Mouse (Mus musculus) forebrain, embryonic 10.5 days (tissue): ENCODE measurements around the gene Cdc20. TPM values are rescaled to one million over a fixed set of nuclear protein-coding genes. Genes with fewer than 3 reads are reported as not detected.

ENCODE experiments used
- DNase-seq: peaks from one replicate; pipeline ENCODE4 v3.0.0-alpha.2; 2017; ENCODE audit warnings: low spot score; ENCODE audit errors: extremely low spot score
- H3K27ac ChIP-seq: fragments of 300-500 bp; sonication (generic); 2 replicates; pipeline ENCODE4 v1.5.1; 2016; ENCODE audit warnings: mild to moderate bottlenecking
- H3K27me3 ChIP-seq: fragments of 300-500 bp; sonication (generic); 2 replicates; pipeline ENCODE4 v1.6.1; 2016; ENCODE audit warnings: mild to moderate bottlenecking; ENCODE audit not compliant: poor library complexity, severe bottlenecking
- H3K36me3 ChIP-seq: fragments of 300-500 bp; sonication (generic); replicated peaks from 2 replicates; pipeline ENCODE4 v1.6.1; 2016; ENCODE audit warnings: mild to moderate bottlenecking, moderate library complexity
- H3K4me1 ChIP-seq: fragments of 300-500 bp; sonication (generic); 2 replicates; pipeline ENCODE4 v1.6.1; 2016
- H3K4me3 ChIP-seq: fragments of 300-500 bp; sonication (generic); 2 replicates; pipeline ENCODE4 v1.5.1; 2016; ENCODE audit warnings: mild to moderate bottlenecking, moderate library complexity
- H3K9me3 ChIP-seq: fragments of 300-500 bp; sonication (generic); 2 replicates; pipeline ENCODE4 v1.6.1; 2016; ENCODE audit warnings: mild to moderate bottlenecking, moderate library complexity
- WGBS: fragments of 180-500 bp; shearing (Covaris S2); methylation state at CpG from one replicate; pipeline ENCODE4 v1.1.7; 2016; 5-methylcytosine and 5-hydroxymethylcytosine counted together
- polyA plus RNA-seq: library from polyadenylated mRNA; unstranded; fragments of >200 nt; fragmentation: Nextera tagmentation; extraction: Ambion mirVana; gene quantifications from 2 replicates; pipeline ENCODE4 v1.2.1, GENCODE M21; 2016

Cdc20 gene
- polyA plus RNA-seq, 1 experiment from 2014 or later: 446 TPM

DNA sequence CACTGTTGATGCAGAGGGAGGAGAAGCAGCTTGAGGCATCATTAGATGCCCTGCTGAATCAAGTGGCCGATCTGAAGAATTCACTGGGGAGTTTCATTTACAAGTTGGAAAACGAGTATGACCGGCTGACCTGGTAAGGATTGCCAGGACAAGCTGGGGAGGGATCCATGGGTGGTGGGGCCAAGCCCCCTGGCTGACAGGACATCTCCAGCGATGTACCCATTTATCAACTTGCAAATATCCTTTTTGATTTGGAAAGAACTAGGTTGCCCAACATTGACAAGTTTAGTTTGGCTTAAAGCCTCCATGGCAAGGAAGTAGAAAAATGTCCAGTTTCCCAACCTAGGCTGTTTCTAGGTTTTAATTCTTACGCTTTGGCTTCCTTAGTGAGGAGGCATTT is 26.3 kb downstream of the Cdc20 start:
- Histone ChIP-seq H3K4me3 (no peak overlapping the region), H3K36me3 (peaks cover 55% of the 10 kb centered on the region), H3K4me1 (peaks cover 25% of the 10 kb centered on the region), H3K9me3 (no peaks in the 10 kb centered on the region), H3K27ac (no peak overlapping the region), H3K27me3 (no peaks in the 10 kb centered on the region)
- DNase-seq: no peak
- WGBS: 90% methylated on average over 5 of the region's 5 CpGs

DNA sequence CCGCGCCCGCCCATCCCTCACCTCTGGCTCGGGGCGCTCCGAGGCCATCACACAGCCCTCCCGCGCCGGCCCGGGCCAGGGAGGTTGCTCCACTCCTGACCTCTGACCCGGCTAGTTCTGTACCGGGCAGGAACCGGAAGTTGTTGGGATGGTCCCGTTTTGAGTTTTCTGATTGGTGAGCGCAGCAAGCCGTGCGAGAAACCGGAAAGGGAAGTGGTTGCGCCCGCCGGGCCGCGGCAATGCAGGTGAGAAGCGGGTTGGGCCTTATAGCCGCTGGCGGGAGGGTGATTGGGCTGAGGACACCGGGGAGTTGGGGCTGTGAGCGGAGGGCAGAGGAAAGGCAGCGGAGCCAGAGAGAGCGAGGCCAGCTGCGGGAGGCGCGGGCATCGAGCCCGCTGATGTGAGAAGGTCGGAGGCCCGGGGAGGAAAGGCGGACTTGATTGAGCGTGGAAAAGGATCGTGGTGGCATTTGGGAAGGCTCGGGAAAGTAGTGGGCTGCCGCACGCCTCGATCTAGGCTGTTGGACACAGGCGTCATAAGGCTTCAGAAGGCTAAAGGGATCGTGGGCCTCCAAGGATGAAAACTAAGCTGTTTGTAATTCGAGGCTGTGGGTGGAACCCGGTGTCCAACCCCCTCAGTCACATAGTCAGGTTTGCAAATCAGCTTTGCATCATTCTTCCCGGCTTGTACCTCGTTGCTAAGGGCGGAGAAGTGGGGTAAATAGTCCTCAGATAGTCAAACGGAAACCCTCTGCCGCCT is 27.8 kb downstream of the Cdc20 start, which contains the start of the genes Szt2 and Med8:
Gene Szt2, minus strand, starts transcription at position 132 of the 759 bp plus-strand sequence.
Gene Med8, plus strand, starts transcription at position 196 of the 759 bp plus-strand sequence.
- no peaks in the 10 kb centered on the region for H3K9me3 ChIP-seq
- peaks cover 25% of the 10 kb centered on the region for H3K4me1 ChIP-seq
- peaks cover 52% of the 10 kb centered on the region for H3K36me3 ChIP-seq
- DNase-seq: peak; percentile 95
- H3K27ac ChIP-seq: peak within 1 kb of the TSS; percentile 92
- WGBS: under 1% methylated on average over 53 of the region's 53 CpGs
- no peaks in the 10 kb centered on the region for H3K27me3 ChIP-seq
- peak within 1 kb of the TSS; percentile 96 for H3K4me3 ChIP-seq

DNA sequence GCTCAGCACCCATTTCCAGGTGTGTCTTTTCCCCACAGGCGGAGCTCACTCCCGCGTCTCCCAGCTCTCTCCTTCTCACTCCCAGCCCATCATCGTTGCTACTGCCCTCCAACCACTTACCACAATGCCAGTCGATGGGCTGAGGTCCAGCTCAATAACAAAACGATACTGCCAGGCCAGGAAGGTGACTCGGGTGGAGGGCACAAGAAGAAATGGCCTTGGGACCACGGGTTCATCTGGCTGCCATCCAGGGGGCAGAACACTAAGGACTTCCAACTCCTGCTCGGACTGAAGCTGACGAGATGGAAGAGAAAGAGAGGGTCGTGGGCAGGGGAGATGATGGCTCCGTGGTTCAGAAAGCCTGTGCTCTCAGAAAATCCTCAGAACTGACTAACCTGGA is 34.5 kb downstream of the Cdc20 start:
- 0 out of 2 replicates have a peak, but pooled peaks cover 3% of the 10 kb centered on the region for H3K4me1 ChIP-seq
- WGBS: 95% methylated on average over 12 of the region's 12 CpGs
- H3K4me3 ChIP-seq: no peak overlapping the region
- H3K9me3 ChIP-seq: no peaks in the 10 kb centered on the region
- H3K36me3 ChIP-seq: peaks cover 74% of the 10 kb centered on the region
- no peaks in the 10 kb centered on the region for H3K27me3 ChIP-seq
- H3K27ac ChIP-seq: no peak overlapping the region
- no peak for DNase-seq

DNA sequence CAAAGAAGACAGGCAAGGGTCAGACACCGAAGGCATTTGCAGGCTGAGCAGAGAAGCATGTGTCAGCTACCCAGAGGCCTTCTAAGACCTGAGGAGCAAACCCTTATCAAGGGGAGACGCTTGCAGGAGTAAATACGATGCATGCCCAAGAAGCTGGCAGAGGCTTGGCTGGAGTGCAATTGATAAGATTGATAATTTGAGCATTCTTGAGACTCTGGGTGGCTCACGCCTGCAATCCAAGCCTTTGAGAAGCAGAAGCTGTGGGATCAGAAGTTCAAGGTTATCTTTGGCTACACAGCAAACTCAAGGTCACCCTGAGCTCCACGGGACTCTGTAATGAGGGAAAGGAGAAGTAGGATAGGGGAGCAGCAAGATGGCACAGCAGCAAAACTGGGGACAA is 35.2 kb downstream of the Cdc20 start:
- no peaks in the 10 kb centered on the region for H3K27me3 ChIP-seq
- H3K9me3 ChIP-seq: no peaks in the 10 kb centered on the region
- 90% methylated on average over 5 of the region's 5 CpGs for WGBS
- H3K27ac ChIP-seq: no peak overlapping the region
- no peaks in the 10 kb centered on the region for H3K4me1 ChIP-seq
- H3K4me3 ChIP-seq: no peak overlapping the region
- H3K36me3 ChIP-seq: peaks cover 81% of the 10 kb centered on the region
- no peak for DNase-seq

DNA sequence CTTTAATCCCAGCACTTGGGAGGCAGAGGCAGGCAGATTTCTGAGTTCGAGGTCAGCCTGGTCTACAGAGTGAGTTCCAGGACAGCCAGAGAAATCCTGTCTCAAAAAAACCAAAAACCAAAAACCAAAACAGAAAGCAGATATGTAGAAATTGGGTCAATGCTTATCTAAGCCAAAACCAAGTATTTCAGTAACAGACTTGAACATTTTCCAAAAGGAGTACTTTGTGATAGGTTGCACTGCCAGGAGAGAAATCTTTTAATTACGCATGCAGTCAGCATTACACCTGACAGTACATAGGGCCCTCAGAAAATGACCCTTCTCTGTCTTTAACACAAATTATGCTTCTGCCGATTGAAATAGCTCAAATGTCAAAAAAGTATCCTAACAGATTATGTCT is 35.7 kb downstream of the Cdc20 start:
- Histone ChIP-seq H3K4me3 (no peak overlapping the region), H3K27ac (no peak overlapping the region), H3K9me3 (no peaks in the 10 kb centered on the region), H3K4me1 (no peaks in the 10 kb centered on the region), H3K36me3 (peaks cover 86% of the 10 kb centered on the region), H3K27me3 (no peaks in the 10 kb centered on the region)
- no peak for DNase-seq
- 87% methylated on average over 3 of the region's 3 CpGs for WGBS

DNA sequence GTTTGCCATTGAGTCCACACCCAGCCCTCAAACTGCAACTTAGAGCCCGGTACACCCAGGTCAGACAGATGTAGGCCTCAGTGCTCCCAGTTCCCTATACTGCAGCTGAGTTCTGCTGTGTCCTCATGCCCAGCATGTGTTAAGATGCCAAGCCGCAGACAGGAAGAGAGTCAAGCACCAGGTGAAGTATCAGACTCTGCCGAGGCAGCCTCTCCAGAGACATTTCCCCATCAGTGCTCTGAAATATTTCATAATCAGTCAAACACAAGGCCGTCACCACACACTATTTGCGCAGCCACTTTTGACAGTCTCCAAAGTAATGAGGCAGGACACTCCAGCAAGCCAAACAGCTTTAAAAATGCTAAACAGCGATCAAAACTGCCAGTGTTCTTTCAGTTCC is 38.8 kb downstream of the Cdc20 start:
- peaks cover 99% of the 10 kb centered on the region for H3K36me3 ChIP-seq
- no peaks in the 10 kb centered on the region for H3K4me1 ChIP-seq
- no peaks in the 10 kb centered on the region for H3K27me3 ChIP-seq
- no peak overlapping the region for H3K27ac ChIP-seq
- H3K9me3 ChIP-seq: no peaks in the 10 kb centered on the region
- WGBS: 98% methylated on average over 6 of the region's 6 CpGs
- no peak overlapping the region for H3K4me3 ChIP-seq
- no peak for DNase-seq

DNA sequence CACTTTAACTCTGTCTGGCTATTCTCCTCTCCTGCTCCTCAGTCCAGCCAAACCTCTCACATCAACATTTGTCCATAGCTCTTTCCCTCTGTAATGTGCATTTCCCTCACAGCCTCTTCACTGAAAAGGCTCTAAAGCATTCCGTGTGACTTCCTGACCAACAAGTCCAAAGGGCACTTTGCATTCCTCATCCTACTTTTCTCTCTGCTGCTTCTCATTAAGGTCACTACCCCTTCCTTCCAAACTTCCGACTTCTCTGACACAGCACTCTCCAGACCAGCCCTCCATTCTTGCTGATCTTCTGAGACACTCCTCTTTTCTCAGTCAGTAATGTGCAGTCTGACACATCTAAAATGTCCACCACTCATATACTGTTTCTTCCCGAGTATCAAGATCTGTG is 40.7 kb downstream of the Cdc20 start:
- H3K27ac ChIP-seq: no peak overlapping the region
- no peaks in the 10 kb centered on the region for H3K4me1 ChIP-seq
- H3K4me3 ChIP-seq: no peak overlapping the region
- H3K36me3 ChIP-seq: peaks cover 99% of the 10 kb centered on the region
- DNase-seq: no peak
- H3K9me3 ChIP-seq: no peaks in the 10 kb centered on the region
- H3K27me3 ChIP-seq: no peaks in the 10 kb centered on the region
- 82% methylated on average over 3 of the region's 3 CpGs for WGBS

DNA sequence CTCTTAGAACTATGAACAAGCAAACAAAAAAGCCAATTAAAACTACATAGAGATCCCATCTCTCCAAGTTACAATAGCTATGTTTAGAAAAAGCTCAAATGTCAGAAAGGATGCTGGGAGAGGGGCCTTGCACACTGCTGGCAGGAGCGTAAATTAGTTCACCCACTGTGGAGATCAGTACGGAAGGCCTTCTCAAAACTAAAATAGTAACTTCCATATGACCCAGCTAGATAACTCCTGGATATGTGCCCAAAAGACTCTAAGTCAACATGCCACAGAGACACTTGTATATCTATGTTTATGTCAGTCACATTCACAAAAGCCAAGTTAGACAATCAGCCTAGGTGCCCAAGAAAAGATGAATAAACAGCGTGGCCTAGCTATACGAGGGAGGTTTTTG is 41.9 kb downstream of the Cdc20 start:
- Histone ChIP-seq H3K36me3 (peaks cover 100% of the 10 kb centered on the region), H3K4me3 (no peak overlapping the region), H3K27me3 (no peaks in the 10 kb centered on the region), H3K4me1 (no peaks in the 10 kb centered on the region), H3K27ac (no peak overlapping the region), H3K9me3 (no peaks in the 10 kb centered on the region)
- DNase-seq: no peak
- 97% methylated on average over 4 of the region's 4 CpGs for WGBS

DNA sequence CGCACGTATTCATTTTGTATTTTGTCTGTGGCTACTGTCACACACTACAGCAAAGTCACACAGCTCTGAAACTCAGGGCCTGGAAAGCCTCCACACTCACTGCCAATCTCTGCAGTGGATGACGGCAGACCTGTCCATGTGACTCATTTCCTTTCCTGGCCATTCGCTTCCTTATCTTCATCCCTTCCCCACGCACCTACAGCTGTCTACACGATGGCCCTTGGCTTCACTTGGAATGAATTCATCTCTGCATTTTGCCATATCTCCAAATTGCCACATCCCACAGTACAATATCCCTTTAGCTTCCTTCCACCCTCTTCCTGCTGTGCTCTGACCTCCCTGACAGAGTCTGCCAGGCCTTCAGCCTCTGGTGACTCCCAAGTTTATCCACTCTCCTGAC is 42.6 kb downstream of the Cdc20 start:
- Histone ChIP-seq H3K4me3 (no peak overlapping the region), H3K36me3 (peaks cover 100% of the 10 kb centered on the region), H3K27ac (no peak overlapping the region), H3K4me1 (no peaks in the 10 kb centered on the region), H3K27me3 (no peaks in the 10 kb centered on the region), H3K9me3 (no peaks in the 10 kb centered on the region)
- WGBS: 94% methylated on average over 6 of the region's 6 CpGs
- DNase-seq: no peak

DNA sequence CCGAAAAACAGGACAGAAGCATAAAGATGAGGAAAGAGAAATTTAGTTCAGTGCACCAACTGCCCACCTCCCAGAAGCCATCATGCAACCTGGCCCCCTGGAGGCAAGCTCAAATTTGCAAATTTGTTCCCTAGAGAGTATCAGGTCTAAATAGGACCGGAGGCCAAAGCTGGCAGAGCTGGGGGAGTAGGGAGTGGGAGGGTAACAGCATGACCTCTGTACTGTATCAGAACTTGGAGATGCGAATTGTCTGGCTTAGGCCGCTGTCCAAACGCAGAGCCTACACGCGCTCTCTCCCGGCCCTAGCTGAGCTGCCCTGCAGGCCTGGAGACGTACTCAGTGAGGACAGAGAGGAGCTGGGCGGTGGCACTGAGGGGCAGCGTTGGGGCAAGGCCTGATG is 47.0 kb downstream of the Cdc20 start:
- no peaks in the 10 kb centered on the region for H3K27me3 ChIP-seq
- H3K9me3 ChIP-seq: no peaks in the 10 kb centered on the region
- WGBS: 95% methylated on average over 11 of the region's 11 CpGs
- DNase-seq: no peak
- no peaks in the 10 kb centered on the region for H3K4me1 ChIP-seq
- H3K4me3 ChIP-seq: no peak overlapping the region
- H3K27ac ChIP-seq: no peak overlapping the region
- H3K36me3 ChIP-seq: peaks cover 100% of the 10 kb centered on the region

DNA sequence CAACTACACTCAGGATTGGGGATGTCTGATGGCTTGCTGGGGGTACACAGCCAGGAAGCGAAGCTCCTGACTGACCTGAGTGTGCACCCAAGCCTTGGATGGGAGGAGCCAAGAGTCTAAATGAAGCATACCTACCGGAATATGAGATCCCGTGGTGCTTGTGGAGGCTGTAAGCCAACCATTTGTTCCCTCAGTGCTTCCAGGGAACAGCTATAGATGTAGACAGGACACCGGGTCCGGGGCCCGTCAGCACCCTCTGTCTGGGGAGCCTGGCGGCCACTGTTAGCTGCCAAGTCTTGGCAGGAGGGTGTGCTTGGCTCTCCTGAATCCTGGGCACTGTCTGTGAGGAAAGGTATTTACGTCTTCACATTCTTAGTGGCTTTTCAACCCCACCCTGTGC is 49.8 kb downstream of the Cdc20 start:
- no peak overlapping the region for H3K27ac ChIP-seq
- no peaks in the 10 kb centered on the region for H3K27me3 ChIP-seq
- H3K4me1 ChIP-seq: no peaks in the 10 kb centered on the region
- no peak overlapping the region for H3K4me3 ChIP-seq
- WGBS: 94% methylated on average over 8 of the region's 8 CpGs
- H3K9me3 ChIP-seq: no peaks in the 10 kb centered on the region
- no peak for DNase-seq
- peaks cover 100% of the 10 kb centered on the region for H3K36me3 ChIP-seq

DNA sequence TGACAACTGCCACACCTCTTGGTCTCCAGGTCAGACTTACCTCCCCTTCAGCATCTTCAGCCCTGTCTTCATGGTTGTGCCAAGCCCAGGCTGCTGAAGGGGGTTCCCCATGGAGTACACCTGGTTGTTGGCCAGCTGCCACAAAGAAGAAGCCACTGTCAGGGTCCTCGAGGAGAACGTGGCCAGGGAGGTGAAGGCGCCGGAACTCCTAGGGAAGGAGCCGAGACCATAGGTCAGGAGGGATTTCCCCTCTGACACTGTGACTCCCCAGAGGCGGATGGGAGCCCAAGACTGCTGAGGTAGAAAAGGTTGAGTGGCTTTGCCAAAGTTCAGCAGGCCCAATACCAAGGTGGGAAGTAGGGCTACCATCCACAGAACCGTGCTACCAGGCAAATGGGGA is 53.9 kb downstream of the Cdc20 start:
- Histone ChIP-seq H3K27me3 (no peaks in the 10 kb centered on the region), H3K9me3 (no peaks in the 10 kb centered on the region), H3K27ac (no peak overlapping the region), H3K4me1 (no peaks in the 10 kb centered on the region), H3K36me3 (peaks cover 99% of the 10 kb centered on the region), H3K4me3 (no peak overlapping the region)
- no peak for DNase-seq
- WGBS: 95% methylated on average over 7 of the region's 7 CpGs
